Mouse (Mus musculus): ENCODE results near the gene Nek6. TPM values are rescaled to one million over a fixed set of nuclear protein-coding genes. Genes with fewer than 3 reads are reported as not detected.
A peak's percentile ranks its signal among the peaks of the same experiment; 100 is the strongest.

Nek6 gene
- total RNA-seq, 2 experiments from 2014 or later = 28.2 to 29.4 TPM

GRCm38 (mm10) chr2:38619777-38620176 is 108.3 kb downstream of the Nek6 start:
- Histone ChIP-seq H3K4me3 (no peak overlapping the region), H3K27ac (no peak overlapping the region)
- intact Hi-C loops (cut with DNase I) = loop anchor here (10.0 kb wide), 1 partner anchor 1175 kb away; the partner anchor contains the start of genes Rabgap1, Zbtb26 and Zbtb6
- TF ChIP-seq CTCF (IDR thresholded peaks at IDR 0.05) = no peak
- no peak for DNase-seq (ENCODE audit: extremely low spot score in 1 of 2, low spot score in 2 of 2)

GRCm38 (mm10) chr2:38621076-38621475 is 109.6 kb downstream of the Nek6 start:
- no peak for DNase-seq (ENCODE audit: extremely low spot score in 1 of 2, low spot score in 2 of 2)
- H3K4me3 ChIP-seq = no peak overlapping the region
- intact Hi-C loops (cut with DNase I) = no loop called here
- TF ChIP-seq CTCF (IDR thresholded peaks at IDR 0.05) = no peak
- H3K27ac ChIP-seq = no peak overlapping the region; the same call in 1 of the 2 replicates

GRCm38 (mm10) chr2:38621610-38622021 is 110.2 kb downstream of the Nek6 start:
- TF ChIP-seq CTCF (IDR thresholded peaks at IDR 0.05) = peak; percentile 67
- no peak overlapping the region for H3K4me3 ChIP-seq
- DNase-seq (ENCODE audit: extremely low spot score in 1 of 2, low spot score in 2 of 2) = peak; percentile 30 to 31
- H3K27ac ChIP-seq = peak overlapping the region; percentile 4; the same call in 1 of the 2 replicates
- intact Hi-C loops (cut with DNase I) = no loop called here

GRCm38 (mm10) chr2:38623411-38623810 is 112.0 kb downstream of the Nek6 start:
- no peak for TF ChIP-seq CTCF (IDR thresholded peaks at IDR 0.05)
- Histone ChIP-seq H3K4me3 (no peak overlapping the region), H3K27ac (no peak overlapping the region)
- intact Hi-C loops (cut with DNase I) = no loop called here
- no peak for DNase-seq (ENCODE audit: extremely low spot score in 1 of 2, low spot score in 2 of 2)

GRCm38 (mm10) chr2:38623821-38624590 is 112.6 kb downstream of the Nek6 start:
- no peak for TF ChIP-seq CTCF (IDR thresholded peaks at IDR 0.05)
- Histone ChIP-seq H3K27ac (no peak overlapping the region), H3K4me3 (no peak overlapping the region)
- intact Hi-C loops (cut with DNase I) = no loop called here
- DNase-seq (ENCODE audit: extremely low spot score in 1 of 2, low spot score in 2 of 2) = no peak

- intact Hi-C loops (cut with DNase I) = no loop called here
- Histone ChIP-seq H3K4me3 (no peak overlapping the region), H3K27ac (no peak overlapping the region)
- no peak for DNase-seq (ENCODE audit: extremely low spot score in 1 of 2, low spot score in 2 of 2)
- no peak for TF ChIP-seq CTCF (IDR thresholded peaks at IDR 0.05)
Measured at GRCm38 (mm10) chr2:38628801-38629200, 117.4 kb downstream of the Nek6 start.

GRCm38 (mm10) chr2:38629451-38629850 is 118.0 kb downstream of the Nek6 start:
- no peak for TF ChIP-seq CTCF (IDR thresholded peaks at IDR 0.05)
- intact Hi-C loops (cut with DNase I) = no loop called here

GRCm38 (mm10) chr2:38630574-38630973 is 119.1 kb downstream of the Nek6 start:
- TF ChIP-seq CTCF (IDR thresholded peaks at IDR 0.05) = no peak
- intact Hi-C loops (cut with DNase I) = no loop called here
- no peak overlapping the region for H3K27ac ChIP-seq

More at GRCm38 (mm10) chr2:38629451-38629850, 118.0 kb downstream of the Nek6 start:
- Histone ChIP-seq H3K27ac (no peak overlapping the region), H3K4me3 (no peak overlapping the region)
- DNase-seq (ENCODE audit: extremely low spot score in 1 of 2, low spot score in 2 of 2) = no peak

GRCm38 (mm10) chr2:38637716-38638267 is 126.3 kb downstream of the Nek6 start:
- H3K4me3 ChIP-seq = no peak overlapping the region
- DNase-seq (ENCODE audit: extremely low spot score in 1 of 2, low spot score in 2 of 2) = no peak
- peak; percentile 78 for TF ChIP-seq CTCF (IDR thresholded peaks at IDR 0.05)
- no peak overlapping the region for H3K27ac ChIP-seq
- intact Hi-C loops (cut with DNase I) = no loop called here

More at GRCm38 (mm10) chr2:38630574-38630973, 119.1 kb downstream of the Nek6 start:
- H3K4me3 ChIP-seq = no peak overlapping the region
- DNase-seq (ENCODE audit: extremely low spot score in 1 of 2, low spot score in 2 of 2) = no peak

- TF ChIP-seq CTCF (IDR thresholded peaks at IDR 0.05) = no peak
- Histone ChIP-seq H3K27ac (no peak overlapping the region), H3K4me3 (no peak overlapping the region)
- DNase-seq (ENCODE audit: extremely low spot score in 1 of 2, low spot score in 2 of 2) = no peak
- intact Hi-C loops (cut with DNase I) = loop anchor here (2.0 to 10.0 kb wide), 2 partner anchors 97 to 223 kb away; no protein-coding TSS in a partner anchor
Measured at GRCm38 (mm10) chr2:38641761-38642160, 130.3 kb downstream of the Nek6 start.

- H3K4me3 ChIP-seq = peak within 1 kb of the TSS; percentile 83
- peak within 1 kb of the TSS; percentile 85 for H3K27ac ChIP-seq
- intact Hi-C loops (cut with DNase I) = loop anchor here (2.0 to 10.0 kb wide), 3 partner anchors 15 to 221 kb away; no protein-coding TSS in a partner anchor
- no peak for TF ChIP-seq CTCF (IDR thresholded peaks at IDR 0.05)
- peak; percentile 84 to 86 for DNase-seq (ENCODE audit: extremely low spot score in 1 of 2, low spot score in 2 of 2)
Measured at GRCm38 (mm10) chr2:38643625-38644427, 132.4 kb downstream of the Nek6 start, which contains the start of gene Psmb7. Gene Psmb7, minus strand, starts transcription at chr2:38644087.

Small RNA genes within 50 kb of the gene (microRNA-seq; reads per million reads assigned to microRNA genes)
- gene Gm27634 = 0 reads per million in 2 experiments

Other genes starting within 250 kb of the Nek6 start
- gene Dennd1a, start 224.3 kb upstream of the Nek6 start, total RNA-seq (2021) = 10 to 100 TPM; 84.5 to 87.4 TPM
- 10 to 100 TPM; 83.9 to 88.2 TPM for gene Lhx2, start 172.4 kb upstream of the Nek6 start, total RNA-seq (2021)
- gene Psmb7, start 132.4 kb downstream of the Nek6 start, total RNA-seq (2021) = 100 to 1,000 TPM; 168 to 203 TPM
- under 1 TPM in 1 of 2 experiments, not detected in 1; 0.16 TPM for gene Nr5a1, start 202.9 kb downstream of the Nek6 start, total RNA-seq (2021)